In the genomic region with DNA sequence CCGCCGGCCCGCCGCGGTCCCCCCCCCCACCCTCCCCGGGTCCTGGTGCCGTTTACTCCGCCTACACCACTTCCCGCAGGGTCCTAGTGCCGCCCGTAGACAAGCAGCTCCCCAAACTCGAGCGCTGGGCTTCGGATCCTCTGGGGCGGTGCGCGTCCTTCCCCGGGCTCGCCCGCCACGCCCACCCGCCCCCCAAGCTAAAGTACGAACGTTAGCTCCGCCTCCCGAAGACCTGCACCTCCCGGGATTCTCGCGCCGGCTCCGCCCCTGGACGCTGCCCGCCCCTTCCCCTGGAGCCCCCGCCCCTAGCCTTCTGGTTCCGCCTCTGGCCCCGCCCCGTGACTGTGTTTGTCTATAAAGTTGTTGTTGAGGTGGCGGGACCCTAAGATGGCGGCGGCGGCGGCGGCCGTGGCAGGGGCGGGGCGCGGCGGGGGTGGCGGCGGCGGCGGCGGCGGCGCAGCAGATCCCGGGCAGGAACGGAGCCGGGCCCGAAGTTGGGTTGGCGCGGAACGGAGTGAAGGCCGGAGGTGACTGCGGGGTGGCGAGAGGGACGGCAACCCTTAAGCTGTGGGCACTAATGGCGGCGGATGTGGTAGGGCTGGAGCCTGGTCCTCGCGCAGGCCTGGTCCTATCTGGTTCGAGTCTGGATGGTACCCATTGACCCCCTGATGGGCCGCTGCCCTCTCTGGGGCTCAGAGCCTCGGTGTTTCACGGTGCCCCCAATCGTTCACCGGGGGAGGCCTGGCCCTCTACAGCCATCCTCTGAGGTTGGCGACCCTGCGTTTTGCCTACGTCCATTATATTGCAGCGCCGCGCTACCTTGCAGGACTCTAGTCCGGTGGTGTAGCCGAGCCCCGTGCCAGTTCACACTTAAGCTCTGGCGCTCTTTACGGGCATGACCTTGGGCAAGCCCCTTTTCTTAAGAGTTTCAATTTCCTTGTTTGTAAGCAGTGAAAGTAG, we compare ENCODE assay signal across 8 mouse cellular contexts. TPM values are rescaled to one million over a fixed set of nuclear protein-coding genes. Genes with fewer than 3 reads are reported as not detected.
A peak's percentile ranks its signal among the peaks of the same experiment; 100 is the strongest.
DNase-seq lines count a peak whose midpoint lies in the region; ATAC-seq and TF ChIP-seq lines count a peak whose summit lies in the region.

A gene (minus strand): TSS at position 198 of the 960 bp plus-strand sequence.
A gene (plus strand): TSS at position 363 of the 960 bp plus-strand sequence.

- H3K4me1 ChIP-seq in hindbrain, postnatal 0 days (ENCODE audit: insufficient read depth, low read length) = peaks cover 24% of the 10 kb centered on the region

- intact Hi-C loops in gastrocnemius, adult 2 months (cut with DNase I) = loop anchor here (2.0 kb wide), 2 partner anchors 16 to 64 kb away; a partner anchor contains a TSS
- intact Hi-C loops in left cerebral cortex, adult 2 months (cut with DNase I) = loop anchor here (1.0 to 2.0 kb wide), 4 partner anchors 32 to 65 kb away; a partner anchor contains a TSS

- peak within 1 kb of the TSS; percentile 99 for H3K4me3 ChIP-seq in gastrocnemius, adult 2 months
- peak within 1 kb of the TSS; percentile 90 for H3K4me3 ChIP-seq in hindbrain, postnatal 0 days (ENCODE audit: low read length)
- peak within 1 kb of the TSS; percentile 96 for H3K4me3 ChIP-seq in left cerebral cortex, adult 2 months

- WGBS in hindbrain, postnatal 0 days = under 1% methylated on average over 70 of the region's 87 CpGs

- DNase-seq in WW6 (ENCODE audit: low read depth, low spot score) = peak; percentile 91
- DNase-seq in cerebellum, postnatal 4 days (ENCODE audit: low spot score in 2 of 2) = peak; percentile 95
- peak; percentile 98 for DNase-seq in gastrocnemius, adult 2 months
- DNase-seq in hindbrain, postnatal 0 days (ENCODE audit: low spot score) = peak; percentile 98
- peak; percentile 91 for DNase-seq in left cerebral cortex, adult 2 months (ENCODE audit: extremely low spot score in 1 of 2, low spot score in 2 of 2)
- peak; percentile 90 to 93 for DNase-seq in right cerebral cortex, adult 2 months (ENCODE audit: low spot score in 2 of 2)
- peak; percentile 95 for DNase-seq in urinary bladder, postnatal 14 days (ENCODE audit: low spot score)

- peaks cover 5% of the 10 kb centered on the region; the same call in 1 of the 2 replicates for H3K36me3 ChIP-seq in hindbrain, postnatal 0 days (ENCODE audit: insufficient read depth, low read length)

- peak; percentile 93 for ATAC-seq in hindbrain, postnatal 0 days
- ATAC-seq in megakaryocyte, adult 5-6 weeks (ENCODE audit: poor library complexity, severe bottlenecking) = peak; percentile 95

- H3K27ac ChIP-seq in gastrocnemius, adult 2 months = peak within 1 kb of the TSS; percentile 98
- peak within 1 kb of the TSS; percentile 92 for H3K27ac ChIP-seq in hindbrain, postnatal 0 days
- H3K27ac ChIP-seq in left cerebral cortex, adult 2 months = peak within 1 kb of the TSS; percentile 95

- TF ChIP-seq CTCF in gastrocnemius, adult 2 months (IDR thresholded peaks at IDR 0.05) = no peak
- no peak for TF ChIP-seq CTCF in hindbrain, postnatal 0 days (IDR thresholded peaks at IDR 0.05; ENCODE audit: low read depth)
- no peak for TF ChIP-seq CTCF in left cerebral cortex, adult 2 months (IDR thresholded peaks at IDR 0.05)

- no peaks in the 10 kb centered on the region for H3K27me3 ChIP-seq in hindbrain, postnatal 0 days (ENCODE audit: insufficient read depth, low read length)

- H3K4me2 ChIP-seq in hindbrain, postnatal 0 days (ENCODE audit: low read depth, low read length) = peak within 1 kb of the TSS; percentile 90

- H3K9me3 ChIP-seq in hindbrain, postnatal 0 days (ENCODE audit: low read length) = no peaks in the 10 kb centered on the region

- peak within 1 kb of the TSS; percentile 94 for H3K9ac ChIP-seq in hindbrain, postnatal 0 days (replicated peaks; ENCODE audit: low read length)

RNA-seq across cellular contexts. Expression of the first gene that starts in this region (rescaled TPM):
- 100 to 1,000 TPM; 503 to 688 TPM for total RNA-seq in gastrocnemius, adult 2 months (2021)
- 111 and 123 TPM in 2 replicates for total RNA-seq in hindbrain, postnatal 0 days (2014; rRNA removed)
- polyA plus RNA-seq in hindbrain, postnatal 0 days (2015; fragmentation: Nextera tagmentation; extraction: Ambion mirVana) = 331 and 338 TPM in 2 replicates
- total RNA-seq in left cerebral cortex, adult 2 months (2021) = 100 to 1,000 TPM; 248 to 267 TPM
- total RNA-seq in megakaryocyte, adult 5-6 weeks (2015) = 62.3 and 72.3 TPM in 2 replicates
- 53.7 and 59.0 TPM in 2 replicates for total RNA-seq in megakaryocyte, adult 5-6 weeks (2017)

RNA-seq across cellular contexts. Expression of the second gene that starts in this region (rescaled TPM):
- 10 to 100 TPM; 34.0 to 38.0 TPM for total RNA-seq in gastrocnemius, adult 2 months (2021)
- total RNA-seq in hindbrain, postnatal 0 days (2014; rRNA removed) = 85.1 and 100 TPM in 2 replicates
- polyA plus RNA-seq in hindbrain, postnatal 0 days (2015; fragmentation: Nextera tagmentation; extraction: Ambion mirVana) = 81.8 and 82.8 TPM in 2 replicates
- 10 to 100 TPM; 68.0 to 74.1 TPM for total RNA-seq in left cerebral cortex, adult 2 months (2021)
- total RNA-seq in megakaryocyte, adult 5-6 weeks (2015) = 20.3 and 23.7 TPM in 2 replicates
- total RNA-seq in megakaryocyte, adult 5-6 weeks (2017) = 8.9 and 15.6 TPM in 2 replicates

Comparison
In these comparisons a context has a peak if more than half of its experiments do, and no peak if none do; other contexts are left out.
1. Peak in every context shown above with its lines: DNase-seq, ATAC-seq, H3K4me3 ChIP-seq and H3K27ac ChIP-seq.